In the genomic region with DNA sequence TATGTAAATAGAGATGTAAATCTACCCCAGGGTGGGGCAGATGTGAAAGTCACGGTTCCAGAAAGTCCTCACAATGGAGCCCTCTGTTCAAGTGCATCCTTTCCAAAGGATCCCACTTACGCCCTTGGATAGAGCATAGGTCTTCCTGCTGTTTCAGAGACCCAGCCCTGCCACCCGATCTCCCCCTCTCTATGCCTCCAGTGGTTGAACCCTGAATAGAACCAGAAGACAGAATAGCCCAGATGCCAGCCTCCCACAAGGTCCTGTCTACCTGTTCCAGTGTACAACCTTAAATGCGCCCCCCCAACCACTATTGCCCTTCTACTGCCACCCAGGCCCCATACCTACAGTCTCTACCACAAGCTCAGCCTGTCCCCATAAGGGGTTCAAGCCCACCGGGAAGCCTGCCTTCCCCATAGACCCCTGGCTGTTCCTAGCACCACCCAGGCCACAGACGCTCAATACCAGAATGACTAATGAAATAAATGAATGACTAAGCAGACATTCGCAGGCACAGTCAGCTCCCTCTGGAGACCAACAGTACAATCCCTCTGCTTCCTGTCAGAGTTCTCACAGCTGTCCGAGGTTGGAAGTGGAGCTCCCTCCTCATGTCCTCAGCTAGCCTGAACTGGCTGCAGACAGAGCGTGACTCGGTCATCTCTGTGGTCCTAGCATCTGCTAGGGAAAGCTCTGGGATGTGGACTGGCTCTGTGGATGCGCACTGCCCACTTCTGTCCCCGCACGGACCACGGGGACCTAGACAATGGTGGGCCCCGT, we compare ENCODE assay signal across 10 mouse cellular contexts.
DNase-seq lines count a peak whose midpoint lies in the region; ATAC-seq and TF ChIP-seq lines count a peak whose summit lies in the region.
"Had no signal": no experiment of that assay in that cellular context is flagged by ENCODE, and none has a peak within 500 bp of the region (broad histone marks: within the 10 kb centered on the region; RNA-seq: fewer than 3 reads in every experiment).

No protein-coding gene starts in this region.

- H3K4me2 ChIP-seq in stomach, postnatal 0 days (replicated peaks; ENCODE audit: low read depth), result no peak overlapping the region
- H3K4me2 ChIP-seq in hindbrain, postnatal 0 days (ENCODE audit: low read depth, low read length), result no peak overlapping the region
- H3K4me2 ChIP-seq: midbrain, embryonic 12.5 days had no signal

- H3K9me3 ChIP-seq in stomach, postnatal 0 days (ENCODE audit: control insufficient read depth, low read length), result no peaks in the 10 kb centered on the region
- no peaks in the 10 kb centered on the region for H3K9me3 ChIP-seq in hindbrain, postnatal 0 days (ENCODE audit: low read length)
- H3K9me3 ChIP-seq: midbrain, embryonic 12.5 days had no signal

- no peaks in the 10 kb centered on the region for H3K36me3 ChIP-seq in stomach, postnatal 0 days (ENCODE audit: control insufficient read depth, insufficient read depth, low read length)
- H3K36me3 ChIP-seq in hindbrain, postnatal 0 days (ENCODE audit: insufficient read depth, low read length), result no peaks in the 10 kb centered on the region
- H3K36me3 ChIP-seq: midbrain, embryonic 12.5 days had no signal

- TF ChIP-seq EP300 in stomach, postnatal 0 days (optimal IDR thresholded peaks at IDR 0.05), result no peak

- H3K4me1 ChIP-seq in stomach, postnatal 0 days (replicated peaks; ENCODE audit: control insufficient read depth, insufficient read depth), result peaks cover 3% of the 10 kb centered on the region
- 0 out of 2 replicates have a peak, but pooled peaks cover 2% of the 10 kb centered on the region for H3K4me1 ChIP-seq in hindbrain, postnatal 0 days (ENCODE audit: insufficient read depth, low read length)

- DNase-seq in urinary bladder, postnatal 14 days (ENCODE audit: low spot score), result peak; percentile 40
- DNase-seq in urinary bladder, adult 2 months (ENCODE audit: low spot score), result no peak
- peak; percentile 35 to 49 for DNase-seq in gastrocnemius, postnatal 36 days
- peak; percentile 75 for DNase-seq in kidney, postnatal 10 days
- no peak for DNase-seq in stomach, postnatal 0 days (ENCODE audit: low spot score)
- no peak for DNase-seq in thymus, adult 18-20 months
- no peak for DNase-seq in frontal cortex, postnatal 36 days (ENCODE audit: low spot score in 2 of 2)
- DNase-seq in hindbrain, postnatal 0 days (ENCODE audit: low spot score), result no peak
- DNase-seq: cerebellum, adult 9-10 months had no signal

- H3K27me3 ChIP-seq in stomach, postnatal 0 days (ENCODE audit: control insufficient read depth, insufficient read depth, low read length), result no peaks in the 10 kb centered on the region
- no peaks in the 10 kb centered on the region for H3K27me3 ChIP-seq in hindbrain, postnatal 0 days (ENCODE audit: insufficient read depth, low read length)

- intact Hi-C loops in gastrocnemius, postnatal 36 days (cut with DNase I), result no loop called here

- peak; percentile 36 for ATAC-seq in stomach, postnatal 0 days (ENCODE audit: low FRiP score, low TSS enrichment)
- no peak for ATAC-seq in hindbrain, postnatal 0 days

- 66% methylated on average over 15 of the region's 15 CpGs for WGBS in stomach, postnatal 0 days
- WGBS in hindbrain, postnatal 0 days, result 66% methylated on average over 15 of the region's 15 CpGs

- H3K27ac ChIP-seq in stomach, postnatal 0 days (replicated peaks), result 0 out of 2 replicates have a peak overlapping the region, but pooled peaks have one; percentile 18
- no peak overlapping the region for H3K27ac ChIP-seq in hindbrain, postnatal 0 days
- H3K27ac ChIP-seq: midbrain, embryonic 12.5 days had no signal

- H3K4me3 ChIP-seq in stomach, postnatal 0 days (ENCODE audit: low read depth, low read length), result no peak overlapping the region
- no peak overlapping the region for H3K4me3 ChIP-seq in hindbrain, postnatal 0 days (ENCODE audit: low read length)
- H3K4me3 ChIP-seq: midbrain, embryonic 12.5 days had no signal

- H3K9ac ChIP-seq in stomach, postnatal 0 days (ENCODE audit: low read length), result 0 out of 2 replicates have a peak overlapping the region, but pooled peaks have one; percentile 8
- H3K9ac ChIP-seq in hindbrain, postnatal 0 days (replicated peaks; ENCODE audit: low read length), result no peak overlapping the region
- H3K9ac ChIP-seq: midbrain, embryonic 12.5 days had no signal

- TF ChIP-seq CTCF in stomach, postnatal 0 days (IDR thresholded peaks at IDR 0.05; ENCODE audit: low read depth), result peak; percentile 25; the same call in 1 of the 2 replicates
- no peak for TF ChIP-seq CTCF in hindbrain, postnatal 0 days (IDR thresholded peaks at IDR 0.05; ENCODE audit: low read depth)

Comparison
In these comparisons a context has a peak if more than half of its experiments do, and no peak if none do; other contexts are left out.
1. DNase-seq: peak in urinary bladder, postnatal 14 days (single experiment), gastrocnemius, postnatal 36 days (2 of 2) and kidney, postnatal 10 days (single experiment); none in urinary bladder, adult 2 months (single experiment), stomach, postnatal 0 days (single experiment), thymus, adult 18-20 months (0 of 2), frontal cortex, postnatal 36 days (0 of 2) and hindbrain, postnatal 0 days (single experiment).